Mouse (Mus musculus) limb, embryonic 11.5 days (tissue): ENCODE measurements around the gene Arhgap17. TPM values are rescaled to one million over a fixed set of nuclear protein-coding genes. Genes with fewer than 3 reads are reported as not detected.

ENCODE experiments used
- ATAC-seq: fragments of 200-750 bp; cut with Nextera tagmentation; 2 replicates; pipeline ENCODE4 v1.8.0; 2017; ENCODE audit warnings: low read depth; ENCODE audit not compliant: insufficient number of reproducible peaks, low FRiP score, low TSS enrichment
- DNase-seq: peaks from one replicate; pipeline ENCODE4 v3.0.0-alpha.2; 2015; ENCODE audit warnings: low spot score
- H3K27ac ChIP-seq: fragments of 300-500 bp; sonication (generic); replicated peaks from 2 replicates; pipeline ENCODE4 v1.5.1; 2014; ENCODE audit warnings: low read depth, mild to moderate bottlenecking, low read length
- H3K27me3 ChIP-seq: fragments of 300-500 bp; sonication (generic); 2 replicates; pipeline ENCODE4 v1.6.1; 2014; ENCODE audit warnings: mild to moderate bottlenecking, low read length, mixed read lengths; ENCODE audit not compliant: control insufficient read depth, insufficient read depth
- H3K36me3 ChIP-seq: fragments of 300-500 bp; sonication (generic); 2 replicates; pipeline ENCODE4 v1.6.1; 2014; ENCODE audit warnings: mild to moderate bottlenecking, low read length, moderate library complexity, mixed read lengths; ENCODE audit not compliant: control insufficient read depth, insufficient read depth
- H3K4me1 ChIP-seq: fragments of 300-500 bp; sonication (generic); 2 replicates; pipeline ENCODE4 v1.6.1; 2014; ENCODE audit warnings: low read length, mixed read lengths; ENCODE audit not compliant: control insufficient read depth, insufficient read depth
- H3K4me2 ChIP-seq: fragments of 300-500 bp; sonication (generic); 2 replicates; pipeline ENCODE4 v1.6.1; 2014; ENCODE audit warnings: low read depth, mild to moderate bottlenecking, moderate library complexity; ENCODE audit not compliant: severe bottlenecking
- H3K4me3 ChIP-seq: fragments of 300-500 bp; sonication (generic); 2 replicates; pipeline ENCODE4 v1.5.1; 2014; ENCODE audit warnings: low read depth, low read length
- H3K9ac ChIP-seq: fragments of 300-500 bp; sonication (generic); 2 replicates; pipeline ENCODE4 v1.6.1; 2014; ENCODE audit warnings: mild to moderate bottlenecking, low read length
- H3K9me3 ChIP-seq: fragments of 300-500 bp; sonication (generic); 2 replicates; pipeline ENCODE4 v1.6.1; 2016; ENCODE audit warnings: low read length; ENCODE audit not compliant: control insufficient read depth
- WGBS: fragments of 180-500 bp; shearing (Covaris S2); extraction: QIAGEN DNeasy Blood & Tissue Kit; methylation state at CpG from one replicate; pipeline ENCODE4 v1.1.7; 2014; 5-methylcytosine and 5-hydroxymethylcytosine counted together
- polyA plus RNA-seq: library from polyadenylated mRNA; unstranded; fragments of >200 nt; fragmentation: Nextera tagmentation; extraction: Ambion mirVana; gene quantifications from 2 replicates; pipeline ENCODE4 v1.2.1, GENCODE M21; 2014

Gene Arhgap17
- polyA plus RNA-seq, 1 experiment from 2014 or later: 32.6 TPM

- H3K4me2 ChIP-seq: no peak overlapping the region
- H3K4me3 ChIP-seq: no peak overlapping the region
Measured at GRCm38 (mm10) chr7:123404198-123404597, 34.5 kb upstream of the Arhgap17 start.

GRCm38 (mm10) chr7:123401121-123401520 is 31.4 kb upstream of the Arhgap17 start:
- H3K4me1 ChIP-seq: no peaks in the 10 kb centered on the region
- H3K36me3 ChIP-seq: peaks cover 3% of the 10 kb centered on the region; the same call in 1 of the 2 replicates
- no peak overlapping the region for H3K27ac ChIP-seq
- DNase-seq: no peak
- H3K9ac ChIP-seq: no peak overlapping the region
- ATAC-seq: no peak
- no peaks in the 10 kb centered on the region for H3K9me3 ChIP-seq
- H3K27me3 ChIP-seq: no peaks in the 10 kb centered on the region
- no peak overlapping the region for H3K4me2 ChIP-seq
- 90% methylated on average over 3 of the region's 3 CpGs for WGBS
- H3K4me3 ChIP-seq: no peak overlapping the region

More at GRCm38 (mm10) chr7:123404198-123404597, 34.5 kb upstream of the Arhgap17 start:
- no peaks in the 10 kb centered on the region for H3K9me3 ChIP-seq
- H3K9ac ChIP-seq: no peak overlapping the region
- H3K27me3 ChIP-seq: no peaks in the 10 kb centered on the region
- H3K36me3 ChIP-seq: peaks cover 3% of the 10 kb centered on the region; the same call in 1 of the 2 replicates
- no peak overlapping the region for H3K27ac ChIP-seq
- whole genome bisulfite sequencing: 93% methylated on average over 6 of the region's 6 CpGs
- DNase-seq (no peak), ATAC-seq (no peak)
- no peaks in the 10 kb centered on the region for H3K4me1 ChIP-seq

GRCm38 (mm10) chr7:123399286-123399685 is 29.6 kb upstream of the Arhgap17 start:
- H3K9ac ChIP-seq: no peak overlapping the region
- peaks cover 3% of the 10 kb centered on the region; the same call in 1 of the 2 replicates for H3K36me3 ChIP-seq
- H3K9me3 ChIP-seq: no peaks in the 10 kb centered on the region
- no peak overlapping the region for H3K4me2 ChIP-seq
- no peak overlapping the region for H3K27ac ChIP-seq
- no peaks in the 10 kb centered on the region for H3K27me3 ChIP-seq
- DNase-seq (no peak), ATAC-seq (no peak)
- H3K4me1 ChIP-seq: no peaks in the 10 kb centered on the region
- H3K4me3 ChIP-seq: no peak overlapping the region
- 84% methylated on average over 4 of the region's 4 CpGs for WGBS

- Histone ChIP-seq H3K27ac (no peak overlapping the region), H3K36me3 (peaks cover 3% of the 10 kb centered on the region; the same call in 1 of the 2 replicates), H3K4me2 (no peak overlapping the region), H3K4me1 (no peaks in the 10 kb centered on the region), H3K9ac (no peak overlapping the region), H3K4me3 (no peak overlapping the region), H3K27me3 (no peaks in the 10 kb centered on the region), H3K9me3 (no peaks in the 10 kb centered on the region)
- DNase-seq (peak; percentile 63), ATAC-seq (peak; percentile 31; the same call in 1 of the 2 replicates)
- WGBS: 23% methylated on average over 7 of the region's 7 CpGs
Measured at GRCm38 (mm10) chr7:123398828-123399227, 29.1 kb upstream of the Arhgap17 start.

- no peaks in the 10 kb centered on the region for H3K27me3 ChIP-seq
- DNase-seq: no peak
- H3K27ac ChIP-seq: no peak overlapping the region
- H3K4me1 ChIP-seq: no peaks in the 10 kb centered on the region
- WGBS: 93% methylated on average over 8 of the region's 8 CpGs
- H3K4me3 ChIP-seq: no peak overlapping the region
- no peak overlapping the region for H3K4me2 ChIP-seq
- no peaks in the 10 kb centered on the region for H3K9me3 ChIP-seq
- H3K36me3 ChIP-seq: peaks cover 3% of the 10 kb centered on the region; the same call in 1 of the 2 replicates
- ATAC-seq: no peak
- H3K9ac ChIP-seq: no peak overlapping the region
Measured at GRCm38 (mm10) chr7:123397931-123398330, 28.2 kb upstream of the Arhgap17 start.

GRCm38 (mm10) chr7:123397369-123397768 is 27.7 kb upstream of the Arhgap17 start:
- no peak overlapping the region for H3K4me2 ChIP-seq
- 68% methylated on average over 8 of the region's 8 CpGs for WGBS
- no peak for ATAC-seq

GRCm38 (mm10) chr7:123396900-123397299 is 27.2 kb upstream of the Arhgap17 start:
- H3K27ac ChIP-seq: no peak overlapping the region
- no peak for ATAC-seq
- no peak overlapping the region for H3K9ac ChIP-seq

More at GRCm38 (mm10) chr7:123397369-123397768, 27.7 kb upstream of the Arhgap17 start:
- no peak overlapping the region for H3K27ac ChIP-seq
- no peaks in the 10 kb centered on the region; the same call in 1 of the 2 replicates for H3K36me3 ChIP-seq
- DNase-seq: no peak
- H3K4me3 ChIP-seq: no peak overlapping the region
- H3K9me3 ChIP-seq: no peaks in the 10 kb centered on the region
- no peaks in the 10 kb centered on the region for H3K27me3 ChIP-seq
- no peak overlapping the region for H3K9ac ChIP-seq
- no peaks in the 10 kb centered on the region for H3K4me1 ChIP-seq

GRCm38 (mm10) chr7:123394271-123394670 is 24.6 kb upstream of the Arhgap17 start:
- WGBS: 92% methylated on average over 6 of the region's 6 CpGs
- ATAC-seq: no peak
- no peak overlapping the region for H3K4me2 ChIP-seq
- no peak overlapping the region for H3K4me3 ChIP-seq
- H3K27ac ChIP-seq: no peak overlapping the region
- no peaks in the 10 kb centered on the region for H3K9me3 ChIP-seq
- H3K36me3 ChIP-seq: no peaks in the 10 kb centered on the region
- no peaks in the 10 kb centered on the region for H3K4me1 ChIP-seq
- H3K27me3 ChIP-seq: no peaks in the 10 kb centered on the region
- H3K9ac ChIP-seq: no peak overlapping the region
- no peak for DNase-seq

More at GRCm38 (mm10) chr7:123396900-123397299, 27.2 kb upstream of the Arhgap17 start:
- Histone ChIP-seq H3K9me3 (no peaks in the 10 kb centered on the region), H3K4me1 (no peaks in the 10 kb centered on the region), H3K36me3 (no peaks in the 10 kb centered on the region), H3K27me3 (no peaks in the 10 kb centered on the region), H3K4me2 (no peak overlapping the region), H3K4me3 (no peak overlapping the region)
- 87% methylated on average over 5 of the region's 5 CpGs for WGBS
- no peak for DNase-seq
